Mouse (Mus musculus) erythroid progenitor cell, adult 5-6 weeks (primary cell): ENCODE measurements around the gene Tjp1. TPM values are rescaled to one million over a fixed set of nuclear protein-coding genes. Genes with fewer than 3 reads are reported as not detected.

Experiments
- ATAC-seq: replicated peaks from 2 replicates; pipeline ENCODE4 v1.8.0; 2016; ENCODE audit warnings: moderate number of reproducible peaks, mild to moderate bottlenecking, moderate TSS enrichment, inconsistent platforms; ENCODE audit not compliant: poor library complexity, low FRiP score, severe bottlenecking
- total RNA-seq, 2 experiments: library from RNA; stranded (forward) in 1 of 2; stranded (reverse) in 1 of 2; fragments of 150-400 nt in 1 of 2; fragments of 186-747, 209-891 nt in 1 of 2; gene quantifications; 2 replicates each; pipeline versions ENCODE4 v1.2.3 to v1.2.4; 2015 to 2017; ENCODE audit warnings: low replicate concordance in 2 of 2

Tjp1 gene
- total RNA-seq, 2 experiments from 2014 or later = 5.4 to 12.0 TPM

GRCm38 (mm10) chr7:65439518-65439917 is 88.1 kb downstream of the Tjp1 start:
- no peak for ATAC-seq

- no peak for ATAC-seq
Measured at GRCm38 (mm10) chr7:65438146-65438545, 89.4 kb downstream of the Tjp1 start.

- ATAC-seq = no peak
Measured at GRCm38 (mm10) chr7:65436921-65437320, 90.7 kb downstream of the Tjp1 start.

GRCm38 (mm10) chr7:65431018-65431695 is 96.4 kb downstream of the Tjp1 start:
- ATAC-seq = no peak

GRCm38 (mm10) chr7:65430401-65430800 is 97.2 kb downstream of the Tjp1 start:
- no peak for ATAC-seq

- no peak for ATAC-seq
Measured at GRCm38 (mm10) chr7:65424519-65424918, 103.1 kb downstream of the Tjp1 start.

DNA sequence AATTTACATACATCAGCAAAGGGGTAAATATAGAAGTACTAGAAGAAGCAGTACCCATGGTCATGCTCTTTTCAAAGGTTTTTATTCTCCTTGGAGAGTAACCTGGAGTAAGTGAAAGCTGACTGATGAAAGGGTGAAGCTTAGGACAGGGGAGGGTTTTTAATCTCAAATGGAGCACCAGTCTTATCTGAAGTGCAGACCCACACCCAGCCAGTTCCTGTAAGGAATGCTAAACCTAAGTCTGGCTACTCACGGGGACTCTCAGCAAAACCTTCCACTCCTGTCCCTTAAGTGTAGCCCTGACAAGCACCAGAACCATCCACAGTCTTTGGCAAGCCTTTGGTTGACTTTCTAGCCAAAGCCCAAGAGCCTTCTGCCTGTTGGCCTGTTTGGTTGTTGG is 105.1 kb downstream of the Tjp1 start:
- no peak for ATAC-seq

DNA sequence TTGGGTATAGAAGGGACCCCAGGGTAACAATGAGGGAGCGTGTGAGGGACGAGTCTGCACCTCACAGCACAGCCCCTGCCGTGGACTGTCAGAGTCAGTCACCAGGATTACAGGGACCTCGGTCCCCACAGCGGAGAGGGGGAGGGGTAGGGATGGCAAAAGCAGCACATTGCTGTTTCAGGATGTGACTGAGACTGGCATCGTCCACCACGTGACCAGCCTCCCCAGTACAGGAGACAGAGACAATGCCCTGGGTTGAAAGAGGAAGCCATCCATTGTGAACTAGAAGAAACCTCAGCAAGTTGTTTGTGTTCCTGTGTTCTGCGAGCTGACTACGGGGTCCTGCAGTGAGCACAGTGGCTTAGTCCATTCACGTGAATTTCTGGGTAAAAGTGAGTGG is 106.1 kb downstream of the Tjp1 start:
- no peak for ATAC-seq

- ATAC-seq = no peak
Measured at GRCm38 (mm10) chr7:65419926-65420325, 107.7 kb downstream of the Tjp1 start.

GRCm38 (mm10) chr7:65419012-65419411 is 108.6 kb downstream of the Tjp1 start:
- no peak for ATAC-seq

DNA sequence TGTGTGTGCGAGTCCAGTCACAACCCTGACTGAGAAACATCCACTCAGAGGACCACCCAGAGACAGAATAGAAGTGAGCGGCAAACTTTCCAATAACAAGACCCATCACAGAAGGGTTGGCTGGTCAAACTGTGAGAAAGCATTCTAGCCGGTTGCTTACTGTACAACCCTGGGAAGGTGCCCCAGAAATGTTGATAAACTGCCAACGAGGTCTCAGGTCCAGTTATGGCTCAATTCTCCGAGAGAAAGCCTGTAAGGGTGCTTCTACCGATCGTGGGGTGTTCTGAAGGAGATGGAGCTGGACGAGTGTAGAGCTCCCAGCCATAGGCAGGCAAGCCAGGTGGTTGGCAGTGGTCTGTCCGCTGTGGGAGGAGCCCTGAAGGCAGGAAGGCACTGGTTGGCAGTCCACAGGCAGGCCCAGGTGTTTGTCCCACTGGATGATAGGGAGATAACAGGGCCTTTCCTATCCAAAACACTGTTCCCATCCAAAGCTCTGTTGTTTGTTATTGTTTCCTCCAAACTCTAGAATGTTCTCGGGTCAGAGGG is 109.1 kb downstream of the Tjp1 start:
- no peak for ATAC-seq

DNA sequence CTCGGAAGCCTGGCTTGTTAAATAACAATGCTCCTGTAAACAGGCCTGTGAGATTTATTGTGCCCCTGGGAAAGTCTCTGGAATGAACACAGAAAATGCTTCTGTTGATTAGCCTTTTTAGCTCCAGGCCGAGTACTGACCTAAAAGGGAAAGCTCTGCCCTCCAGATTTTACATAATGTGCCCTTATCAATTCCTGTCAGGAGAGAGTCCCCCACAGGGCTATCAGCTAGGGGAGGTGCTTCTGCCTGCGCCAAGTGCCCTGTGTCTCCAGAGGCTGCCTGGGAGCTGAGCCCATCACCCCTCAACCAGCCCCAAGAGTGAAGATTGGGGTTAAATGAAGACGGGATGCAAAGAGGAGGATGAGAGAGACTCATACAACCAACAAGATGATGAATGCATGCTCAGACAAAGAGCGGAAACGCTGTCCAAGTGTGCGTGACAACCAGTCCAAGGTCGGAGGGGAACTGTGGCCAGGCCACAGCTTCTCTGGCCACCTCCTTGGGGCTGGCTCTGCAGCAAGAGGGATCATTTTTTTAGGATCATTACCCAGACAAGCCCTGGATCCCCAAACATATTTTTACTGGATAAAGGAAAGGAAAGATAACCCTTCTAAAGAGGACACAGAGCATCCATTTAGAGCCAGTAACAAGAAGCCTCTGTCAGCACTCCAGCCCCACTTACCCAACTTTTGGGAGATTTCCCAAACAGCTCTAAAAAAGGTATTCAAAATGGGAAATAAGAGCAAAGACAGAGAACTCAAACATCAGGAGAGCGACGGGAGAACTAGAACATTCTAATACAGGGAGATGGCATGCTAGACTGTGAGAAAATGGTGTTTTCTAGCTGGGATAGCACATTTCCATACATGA is 110.1 kb downstream of the Tjp1 start:
- no peak for ATAC-seq

- no peak for ATAC-seq
Measured at GRCm38 (mm10) chr7:65416506-65416905, 111.1 kb downstream of the Tjp1 start.

- no peak for ATAC-seq
Measured at GRCm38 (mm10) chr7:65413946-65414945, 113.3 kb downstream of the Tjp1 start.

GRCm38 (mm10) chr7:65410668-65411067 is 116.9 kb downstream of the Tjp1 start:
- ATAC-seq = no peak

GRCm38 (mm10) chr7:65406427-65406826 is 121.2 kb downstream of the Tjp1 start:
- no peak for ATAC-seq

DNA sequence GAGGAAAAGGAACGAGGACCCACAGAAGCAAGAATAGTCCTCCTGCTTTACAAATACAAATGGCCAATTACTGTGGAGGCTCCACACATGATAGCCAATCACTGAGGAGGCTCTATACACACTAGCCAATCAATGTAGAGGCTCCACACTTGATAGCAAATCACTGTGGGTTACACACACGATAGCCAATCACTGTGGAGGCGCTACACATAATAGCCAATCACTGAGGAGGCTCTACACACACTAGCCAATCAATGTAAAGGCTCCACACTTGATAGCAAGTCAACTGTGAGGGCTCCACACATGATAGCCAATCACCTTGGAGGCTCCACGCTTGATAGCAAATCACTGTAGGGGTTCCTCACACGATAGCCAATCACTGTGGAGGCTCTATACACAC is 125.1 kb downstream of the Tjp1 start:
- ATAC-seq = no peak

GRCm38 (mm10) chr7:65401622-65402021 is 126.0 kb downstream of the Tjp1 start:
- no peak for ATAC-seq

- no peak for ATAC-seq
Measured at GRCm38 (mm10) chr7:65395891-65396290, 131.7 kb downstream of the Tjp1 start.

DNA sequence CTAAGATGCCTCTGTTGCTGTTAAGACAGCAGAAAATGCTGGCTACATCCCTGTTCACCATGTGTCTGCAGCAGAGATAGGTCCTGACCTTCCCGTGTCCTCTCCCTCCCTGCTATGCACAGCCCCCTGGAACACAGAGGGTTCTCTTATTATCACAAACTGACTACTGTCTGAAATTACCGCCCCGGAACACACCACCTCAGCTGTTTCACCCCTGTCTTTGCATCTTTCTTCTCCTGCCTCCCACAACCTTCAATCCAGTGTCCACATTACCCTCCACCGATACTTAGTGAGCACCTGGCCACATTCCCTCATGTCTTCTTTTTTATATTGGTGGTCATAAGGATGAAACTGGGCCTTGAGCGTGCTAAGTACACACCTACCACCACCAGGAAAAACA is 132.4 kb downstream of the Tjp1 start:
- no peak for ATAC-seq
